In genomic region chr9:83434489-83434888, GRCm38 (mm10) we compare ENCODE assay signal across 9 mouse cellular contexts. TPM values are rescaled to one million over a fixed set of nuclear protein-coding genes. Genes with fewer than 3 reads are reported as not detected.
DNase-seq lines count a peak whose midpoint lies in the region; ATAC-seq lines count a peak whose summit lies in the region.
"Had no signal": no experiment of that assay in that cellular context is flagged by ENCODE, and none has a peak within 500 bp of the region (broad histone marks: within the 10 kb centered on the region; RNA-seq: fewer than 3 reads in every experiment).

No protein-coding gene starts in this region.

- H3K4me2 ChIP-seq in heart, embryonic 16.5 days (ENCODE audit: low read depth, low read length) = peak overlapping the region; percentile 24; the same call in 1 of the 2 replicates
- H3K4me2 ChIP-seq in midbrain, embryonic 15.5 days = no peak overlapping the region

- H3K4me1 ChIP-seq in heart, embryonic 16.5 days (ENCODE audit: control insufficient read depth, insufficient read depth, low read length) = peaks cover 9% of the 10 kb centered on the region; the same call in 1 of the 2 replicates
- H3K4me1 ChIP-seq in midbrain, embryonic 15.5 days = peaks cover 10% of the 10 kb centered on the region

- ATAC-seq in heart, embryonic 16.5 days (replicated peaks; ENCODE audit: extremely low read depth, insufficient read depth, low FRiP score) = peak; percentile 65
- 0 out of 2 replicates have a peak, but pooled peaks have one; percentile 25 for ATAC-seq in midbrain, embryonic 15.5 days (replicated peaks)

- H3K27me3 ChIP-seq in heart, embryonic 16.5 days (ENCODE audit: control insufficient read depth, insufficient read depth, low read length) = no peaks in the 10 kb centered on the region
- H3K27me3 ChIP-seq in midbrain, embryonic 15.5 days (replicated peaks) = no peaks in the 10 kb centered on the region

- H3K9me3 ChIP-seq in heart, embryonic 16.5 days (replicated peaks; ENCODE audit: control insufficient read depth, low read length) = no peaks in the 10 kb centered on the region
- no peaks in the 10 kb centered on the region for H3K9me3 ChIP-seq in midbrain, embryonic 15.5 days

- H3K4me3 ChIP-seq in heart, embryonic 16.5 days (ENCODE audit: low read length) = no peak overlapping the region
- H3K4me3 ChIP-seq in midbrain, embryonic 15.5 days = no peak overlapping the region

- H3K36me3 ChIP-seq in heart, embryonic 16.5 days (ENCODE audit: control insufficient read depth, insufficient read depth) = 0 out of 2 replicates have a peak, but pooled peaks cover 4% of the 10 kb centered on the region
- H3K36me3 ChIP-seq in midbrain, embryonic 15.5 days (replicated peaks) = 0 out of 2 replicates have a peak, but pooled peaks cover 2% of the 10 kb centered on the region

- peak; percentile 7 for DNase-seq in adrenal gland, postnatal 10 days
- DNase-seq in adrenal gland, adult 2 months = no peak
- no peak for DNase-seq in heart, postnatal 10 days
- peak; percentile 50 to 66 for DNase-seq in cerebellum, postnatal 25 days
- no peak for DNase-seq in spleen, adult 18-20 months
- no peak for DNase-seq in lung, postnatal 4 days
- DNase-seq: lung, adult 18-20 months had no signal

- intact Hi-C loops in heart, postnatal 10 days (cut with DNase I) = no loop called here

- 24% methylated on average over 4 of the region's 4 CpGs for WGBS in heart, embryonic 16.5 days
- whole genome bisulfite sequencing in midbrain, embryonic 15.5 days = 55% methylated on average over 4 of the region's 4 CpGs

- no peak overlapping the region for H3K9ac ChIP-seq in heart, embryonic 16.5 days (ENCODE audit: low read length)
- H3K9ac ChIP-seq in midbrain, embryonic 15.5 days = no peak overlapping the region

- H3K27ac ChIP-seq in heart, embryonic 16.5 days (ENCODE audit: low read length) = peak overlapping the region; percentile 44; the same call in 1 of the 2 replicates
- H3K27ac ChIP-seq in midbrain, embryonic 15.5 days = 0 out of 2 replicates have a peak overlapping the region, but pooled peaks have one; percentile 9

RNA-seq across cellular contexts. Expression of gene Lca5, which starts 6.4 kb away (rescaled TPM):
- total RNA-seq in adrenal gland, postnatal 10 days (2021) = 10 to 100 TPM in 1 of 2 experiments, 1 to 10 TPM in 1; 6.7 to 10.4 TPM
- total RNA-seq in adrenal gland, adult 2 months (2021) = 1 to 10 TPM; 4.1 to 5.6 TPM
- 0.23 and 0.33 TPM in 2 replicates for polyA plus RNA-seq in adrenal gland, adult 2 months (2012; rRNA removed)
- 9.4 and 9.6 TPM in 2 replicates for polyA plus RNA-seq in heart, embryonic 16.5 days (2015; fragmentation: Nextera tagmentation; extraction: Ambion mirVana)
- 1 to 10 TPM; 5.5 to 6.8 TPM for total RNA-seq in heart, postnatal 10 days (2021)
- polyA plus RNA-seq in midbrain, embryonic 15.5 days (2015; fragmentation: Nextera tagmentation; extraction: Ambion mirVana) = 15.6 and 15.9 TPM in 2 replicates

Comparison
In these comparisons a context has a peak if more than half of its experiments do, and no peak if none do; other contexts are left out.
1. DNase-seq: peak in adrenal gland, postnatal 10 days (single experiment) and cerebellum, postnatal 25 days (2 of 2); none in adrenal gland, adult 2 months (single experiment), heart, postnatal 10 days (0 of 2), spleen, adult 18-20 months (0 of 2) and lung, postnatal 4 days (0 of 2).